Mouse (Mus musculus): Measurements from ENCODE around the gene Trmt2a. TPM values are rescaled to one million over a fixed set of nuclear protein-coding genes. Genes with fewer than 3 reads are reported as not detected.

Gene Trmt2a
- polyA plus RNA-seq, 1 experiment from 2014 or later = 35.4 TPM

- DNase-seq (ENCODE audit: low spot score) (no peak), ATAC-seq (ENCODE audit: low FRiP score, low TSS enrichment) (no peak)
- Histone ChIP-seq H3K9ac (ENCODE audit: low read length) (0 out of 2 replicates have a peak overlapping the region, but pooled peaks have one; percentile 13), H3K9me3 (ENCODE audit: control insufficient read depth, low read length) (no peaks in the 10 kb centered on the region), H3K36me3 (ENCODE audit: control insufficient read depth, insufficient read depth, low read length) (no peaks in the 10 kb centered on the region; the same call in 1 of the 2 replicates), H3K27ac (replicated peaks) (no peak overlapping the region), H3K4me2 (replicated peaks; ENCODE audit: low read depth) (no peak overlapping the region), H3K4me1 (replicated peaks; ENCODE audit: control insufficient read depth, insufficient read depth) (0 out of 2 replicates have a peak, but pooled peaks cover 4% of the 10 kb centered on the region), H3K27me3 (ENCODE audit: control insufficient read depth, insufficient read depth, low read length) (no peaks in the 10 kb centered on the region), H3K4me3 (ENCODE audit: low read depth, low read length) (no peak overlapping the region)
- TF ChIP-seq CTCF (IDR thresholded peaks at IDR 0.05; ENCODE audit: low read depth) = no peak
- TF ChIP-seq EP300 (optimal IDR thresholded peaks at IDR 0.05) = no peak
- 28% methylated on average over 1 of the region's 1 CpGs for WGBS
These were observed 15.0 kb upstream of the Trmt2a start for GRCm38 (mm10) chr16:18233451-18233850.

GRCm38 (mm10) chr16:18233919-18234670 is 14.4 kb upstream of the Trmt2a start:
- H3K36me3 ChIP-seq (ENCODE audit: control insufficient read depth, insufficient read depth, low read length) = 0 out of 2 replicates have a peak, but pooled peaks cover under 1% of the 10 kb centered on the region
- 0 out of 2 replicates have a peak, but pooled peaks cover 4% of the 10 kb centered on the region for H3K4me1 ChIP-seq (replicated peaks; ENCODE audit: control insufficient read depth, insufficient read depth)
- peak; percentile 38 for DNase-seq (ENCODE audit: low spot score)
- peak overlapping the region; percentile 81 for H3K4me2 ChIP-seq (replicated peaks; ENCODE audit: low read depth)
- peak overlapping the region; percentile 86 for H3K27ac ChIP-seq (replicated peaks)
- H3K9me3 ChIP-seq (ENCODE audit: control insufficient read depth, low read length) = no peaks in the 10 kb centered on the region
- H3K4me3 ChIP-seq (ENCODE audit: low read depth, low read length) = peak overlapping the region; percentile 70
- H3K9ac ChIP-seq (ENCODE audit: low read length) = peak overlapping the region; percentile 82
- no peak for TF ChIP-seq EP300 (optimal IDR thresholded peaks at IDR 0.05)
- no peak for TF ChIP-seq CTCF (IDR thresholded peaks at IDR 0.05; ENCODE audit: low read depth)
- 0 out of 2 replicates have a peak, but pooled peaks have one; percentile 24 for ATAC-seq (ENCODE audit: low FRiP score, low TSS enrichment)
- WGBS = 8% methylated on average over 13 of the region's 13 CpGs
- H3K27me3 ChIP-seq (ENCODE audit: control insufficient read depth, insufficient read depth, low read length) = no peaks in the 10 kb centered on the region

- peak within 1 kb of the TSS; percentile 70 for H3K4me3 ChIP-seq (ENCODE audit: low read depth, low read length)
- peak; percentile 72 for ATAC-seq (ENCODE audit: low FRiP score, low TSS enrichment)
- TF ChIP-seq EP300 (optimal IDR thresholded peaks at IDR 0.05) = no peak
- TF ChIP-seq CTCF (IDR thresholded peaks at IDR 0.05; ENCODE audit: low read depth) = no peak
- no peaks in the 10 kb centered on the region for H3K27me3 ChIP-seq (ENCODE audit: control insufficient read depth, insufficient read depth, low read length)
- H3K4me1 ChIP-seq (replicated peaks; ENCODE audit: control insufficient read depth, insufficient read depth) = 0 out of 2 replicates have a peak, but pooled peaks cover 4% of the 10 kb centered on the region
- H3K36me3 ChIP-seq (ENCODE audit: control insufficient read depth, insufficient read depth, low read length) = 0 out of 2 replicates have a peak, but pooled peaks cover 5% of the 10 kb centered on the region
- no peaks in the 10 kb centered on the region for H3K9me3 ChIP-seq (ENCODE audit: control insufficient read depth, low read length)
- peak; percentile 75 for DNase-seq (ENCODE audit: low spot score)
- peak within 1 kb of the TSS; percentile 82 for H3K9ac ChIP-seq (ENCODE audit: low read length)
- peak within 1 kb of the TSS; percentile 81 for H3K4me2 ChIP-seq (replicated peaks; ENCODE audit: low read depth)
- under 1% methylated on average over 62 of the region's 79 CpGs for WGBS
- peak within 1 kb of the TSS; percentile 86 for H3K27ac ChIP-seq (replicated peaks)
These were observed 13.6 kb upstream of the Trmt2a start, which contains the start of gene Zdhhc8 for GRCm38 (mm10) chr16:18234671-18235388. Gene Zdhhc8, minus strand, starts transcription at chr16:18235136.

DNA sequence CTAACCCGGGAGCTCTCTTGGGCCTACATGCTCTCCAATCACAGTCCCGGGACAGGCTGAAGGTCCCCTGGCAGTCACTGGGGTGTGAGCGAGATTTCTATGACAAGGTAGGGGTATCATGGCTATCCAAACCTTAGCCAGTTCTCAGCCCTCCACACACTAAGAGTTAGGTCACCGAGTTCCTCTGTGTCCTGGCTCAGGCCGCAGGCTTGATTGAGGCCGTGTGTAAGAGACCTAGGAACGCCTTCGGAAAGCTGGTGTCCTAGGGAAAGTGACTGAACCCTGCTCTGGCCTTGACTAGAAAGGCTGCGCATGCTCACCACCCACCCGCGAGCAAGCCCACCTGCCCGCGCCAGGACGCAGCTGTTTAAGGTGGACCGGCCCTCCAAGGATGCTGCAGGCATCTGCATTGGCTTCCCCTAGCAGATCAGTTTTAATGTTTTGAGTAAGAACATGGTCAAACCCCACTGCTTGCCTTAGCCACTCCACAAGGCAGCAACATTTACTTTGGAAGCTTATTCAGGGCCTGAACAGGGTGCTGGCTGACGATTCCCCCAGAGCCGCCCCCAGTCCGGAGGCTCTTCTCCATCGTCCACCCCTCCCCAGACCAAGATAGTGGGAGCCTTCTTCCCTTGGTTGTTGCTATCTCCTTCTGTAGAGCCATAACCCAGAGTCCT is 13.0 kb upstream of the Trmt2a start:
- Histone ChIP-seq H3K9me3 (ENCODE audit: control insufficient read depth, low read length) (no peaks in the 10 kb centered on the region), H3K4me2 (replicated peaks; ENCODE audit: low read depth) (peak overlapping the region; percentile 81), H3K27ac (replicated peaks) (peak overlapping the region; percentile 86), H3K9ac (ENCODE audit: low read length) (peak overlapping the region; percentile 82), H3K27me3 (ENCODE audit: control insufficient read depth, insufficient read depth, low read length) (no peaks in the 10 kb centered on the region), H3K4me1 (replicated peaks; ENCODE audit: control insufficient read depth, insufficient read depth) (0 out of 2 replicates have a peak, but pooled peaks cover 4% of the 10 kb centered on the region), H3K36me3 (ENCODE audit: control insufficient read depth, insufficient read depth, low read length) (peaks cover 8% of the 10 kb centered on the region; the same call in 1 of the 2 replicates), H3K4me3 (ENCODE audit: low read depth, low read length) (peak overlapping the region; percentile 70)
- TF ChIP-seq CTCF (IDR thresholded peaks at IDR 0.05; ENCODE audit: low read depth) (no peak), EP300 (optimal IDR thresholded peaks at IDR 0.05) (no peak)
- DNase-seq (ENCODE audit: low spot score) (peak; percentile 57), ATAC-seq (ENCODE audit: low FRiP score, low TSS enrichment) (peak; percentile 66)
- 1% methylated on average over 19 of the region's 19 CpGs for WGBS

GRCm38 (mm10) chr16:18236676-18237501 is 11.6 kb upstream of the Trmt2a start:
- no peak for ATAC-seq (ENCODE audit: low FRiP score, low TSS enrichment)
- TF ChIP-seq CTCF (IDR thresholded peaks at IDR 0.05; ENCODE audit: low read depth) = no peak
- no peak for TF ChIP-seq EP300 (optimal IDR thresholded peaks at IDR 0.05)
- WGBS = 58% methylated on average over 7 of the region's 7 CpGs
- 0 out of 2 replicates have a peak, but pooled peaks cover 4% of the 10 kb centered on the region for H3K4me1 ChIP-seq (replicated peaks; ENCODE audit: control insufficient read depth, insufficient read depth)
- no peaks in the 10 kb centered on the region for H3K9me3 ChIP-seq (ENCODE audit: control insufficient read depth, low read length)
- no peaks in the 10 kb centered on the region for H3K27me3 ChIP-seq (ENCODE audit: control insufficient read depth, insufficient read depth, low read length)
- no peak for DNase-seq (ENCODE audit: low spot score)
- peak overlapping the region; percentile 40 for H3K27ac ChIP-seq (replicated peaks)
- H3K4me3 ChIP-seq (ENCODE audit: low read depth, low read length) = no peak overlapping the region
- peaks cover 11% of the 10 kb centered on the region; the same call in 1 of the 2 replicates for H3K36me3 ChIP-seq (ENCODE audit: control insufficient read depth, insufficient read depth, low read length)
- H3K9ac ChIP-seq (ENCODE audit: low read length) = no peak overlapping the region; the same call in 1 of the 2 replicates
- H3K4me2 ChIP-seq (replicated peaks; ENCODE audit: low read depth) = no peak overlapping the region

Measured in stomach, postnatal 0 days (tissue).